Mouse (Mus musculus): ENCODE measurements at regions not wholly inside any gene's neighbourhood (a gene's known extent, or its start where the extent isn't known, plus 50 kb on each side); places are given as distances from the start of the nearest gene placed in this dataset.

DNA sequence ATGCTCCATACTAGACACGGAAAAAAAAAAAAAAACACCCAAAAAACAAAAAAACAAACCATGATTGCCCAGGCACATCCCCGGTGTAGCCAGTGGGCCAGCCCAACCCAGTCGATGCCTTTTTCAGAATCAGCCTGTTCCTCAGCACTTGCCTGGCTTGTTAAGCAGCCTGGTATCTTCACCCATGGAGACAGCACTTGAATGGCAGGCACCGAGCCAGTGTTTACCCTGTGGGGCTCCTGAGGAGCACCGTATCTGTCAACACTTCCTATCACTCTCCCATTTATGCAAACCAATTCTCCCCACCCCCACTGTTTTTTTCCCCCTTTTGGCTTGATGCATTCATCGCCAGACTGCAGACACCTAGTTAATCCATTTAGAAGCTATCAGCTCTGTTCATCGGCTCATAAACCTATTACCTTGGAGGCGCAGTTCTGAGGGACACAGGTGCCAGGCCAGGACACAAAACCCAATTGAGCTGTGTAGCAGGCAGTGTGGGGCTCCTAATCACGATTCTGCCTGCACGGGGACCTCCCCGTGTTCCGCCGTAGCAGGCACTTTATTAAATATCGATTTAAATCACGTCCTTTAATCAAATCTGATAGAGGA, 537.8 kb downstream of the Ofcc1 start:
- no peak for DNase-seq (ENCODE audit: low read depth, low spot score)

DNA sequence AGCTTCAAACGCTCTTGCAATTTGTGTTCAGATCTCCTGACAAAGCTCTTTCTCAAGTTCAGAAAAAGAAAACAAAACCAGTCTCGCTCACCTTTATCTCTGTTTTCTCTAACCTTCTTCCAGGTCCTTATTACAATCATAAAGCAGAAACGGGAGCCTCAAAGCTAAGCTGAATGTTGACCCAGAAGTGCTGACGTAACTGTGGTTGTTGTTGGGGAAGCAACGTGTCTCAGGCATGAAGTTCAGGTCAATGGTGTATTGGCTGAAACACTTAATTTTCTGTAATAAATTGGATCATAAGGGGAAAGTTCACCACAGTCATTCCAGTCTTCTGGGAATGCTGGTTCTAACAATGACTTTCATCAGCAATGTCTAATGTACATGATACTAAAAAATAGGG, 586.7 kb downstream of the Ofcc1 start:
- DNase-seq (ENCODE audit: low read depth, low spot score), result no peak

DNA sequence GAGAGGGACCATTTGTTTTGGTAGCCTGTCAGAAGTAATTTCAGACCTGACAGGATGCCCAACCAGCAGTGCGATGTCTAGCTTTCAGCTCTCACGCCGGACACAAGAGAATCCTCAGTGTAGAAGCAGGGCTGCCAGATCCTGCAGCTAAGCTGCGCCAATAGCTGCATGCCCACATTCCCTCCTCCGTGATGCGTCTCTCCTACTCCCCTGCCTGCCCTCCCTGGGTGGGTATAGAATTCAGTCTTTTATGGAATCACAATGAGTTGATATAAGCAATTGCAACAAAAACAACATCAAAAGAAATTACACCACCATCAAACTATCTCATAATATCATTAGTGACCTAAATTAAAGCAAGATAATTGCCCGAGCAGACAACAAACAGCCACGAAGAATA, 587.1 kb downstream of the Ofcc1 start:
- no peak for DNase-seq (ENCODE audit: low read depth, low spot score)

DNA sequence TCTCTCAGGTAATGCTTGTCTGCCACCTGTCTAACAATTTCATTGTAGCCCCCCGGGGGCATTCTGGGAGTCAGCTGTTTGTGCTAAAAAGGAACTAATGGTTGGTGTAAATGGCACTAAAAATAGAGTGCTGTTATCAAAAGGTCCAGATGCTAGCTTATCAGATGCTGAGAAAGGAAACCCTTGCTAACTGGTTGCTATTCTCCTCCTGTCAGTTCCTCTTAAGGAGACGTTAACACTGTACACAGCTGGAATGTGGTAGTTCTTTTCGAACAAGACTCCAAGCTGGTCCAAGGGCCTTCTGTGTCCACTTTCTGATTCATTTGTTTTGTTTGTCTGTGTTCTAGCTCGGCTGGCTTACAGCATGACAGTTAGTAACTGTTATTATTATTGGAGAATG, 592.0 kb downstream of the Ofcc1 start:
- no peak for DNase-seq (ENCODE audit: low read depth, low spot score)

DNA sequence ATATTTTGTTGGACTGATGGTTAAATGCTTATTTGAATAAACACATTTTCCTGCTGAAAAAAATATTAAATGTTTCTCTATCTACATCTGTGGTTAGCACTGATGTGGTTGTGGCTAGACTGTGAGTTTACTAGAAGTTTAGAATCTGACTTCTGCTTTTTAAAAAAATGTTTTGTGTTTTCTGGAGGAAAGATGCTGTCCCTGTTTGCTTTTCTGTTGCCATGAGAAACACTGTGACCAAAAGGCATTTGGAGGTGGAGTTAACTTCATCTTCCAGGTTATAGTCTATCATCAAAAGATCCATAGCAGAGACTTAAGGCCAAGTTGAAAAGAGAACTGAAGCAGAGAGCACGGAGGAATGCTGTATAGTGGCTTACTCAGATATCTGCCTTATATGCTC, 594.4 kb downstream of the Ofcc1 start:
- DNase-seq (ENCODE audit: low read depth, low spot score), result no peak
